Mouse (Mus musculus) liver, postnatal 0 days (tissue): ENCODE measurements around the gene Ncbp1. TPM values are rescaled to one million over a fixed set of nuclear protein-coding genes. Genes with fewer than 3 reads are reported as not detected.
A peak's percentile ranks its signal among the peaks of the same experiment; 100 is the strongest.

ENCODE experiments used
- ATAC-seq: fragments of 200-750 bp; cut with Nextera tagmentation; 2 replicates; pipeline ENCODE4 v1.8.0; 2017; ENCODE audit warnings: mild to moderate bottlenecking, moderate library complexity
- DNase-seq: peaks from one replicate; pipeline ENCODE4 v3.0.0-alpha.2; 2016
- H3K27ac ChIP-seq: fragments of 300-500 bp; sonication (generic); 2 replicates; pipeline ENCODE4 v1.5.1; 2014; ENCODE audit warnings: antibody characterized with exemption, moderate library complexity, mild to moderate bottlenecking, low read depth
- H3K27me3 ChIP-seq: fragments of 300-500 bp; sonication (generic); 2 replicates; pipeline ENCODE4 v1.6.1; 2014; ENCODE audit warnings: low read length, control low read depth, mixed read lengths; ENCODE audit not compliant: insufficient read depth
- H3K36me3 ChIP-seq: fragments of 300-500 bp; sonication (generic); replicated peaks from 2 replicates; pipeline ENCODE4 v1.6.1; 2014; ENCODE audit warnings: mild to moderate bottlenecking, control low read depth, low read length, moderate library complexity, mixed read lengths; ENCODE audit not compliant: insufficient read depth
- H3K4me1 ChIP-seq: fragments of 300-500 bp; sonication (generic); 2 replicates; pipeline ENCODE4 v1.6.1; 2014; ENCODE audit warnings: antibody characterized with exemption, mild to moderate bottlenecking, control low read depth; ENCODE audit not compliant: insufficient read depth
- H3K4me2 ChIP-seq: fragments of 300-500 bp; sonication (generic); 2 replicates; pipeline ENCODE4 v1.6.1; 2014; ENCODE audit warnings: low read depth, mild to moderate bottlenecking, low read length, moderate library complexity, mixed read lengths
- H3K4me3 ChIP-seq: fragments of 300-500 bp; sonication (generic); 2 replicates; pipeline ENCODE4 v1.5.1; 2014; ENCODE audit warnings: low read depth, low read length
- H3K9ac ChIP-seq: fragments of 300-500 bp; sonication (generic); replicated peaks from 2 replicates; pipeline ENCODE4 v1.6.1; 2014; ENCODE audit warnings: mild to moderate bottlenecking, moderate library complexity
- H3K9me3 ChIP-seq: fragments of 300-500 bp; sonication (generic); 2 replicates; pipeline ENCODE4 v1.6.1; 2016; ENCODE audit warnings: mild to moderate bottlenecking, control low read depth, low read length, mixed read lengths
- CTCF ChIP-seq: sonication (generic); IDR thresholded peaks from 2 replicates; pipeline ENCODE4 v1.5.1; 2016; ENCODE audit warnings: antibody characterized with exemption, low read depth
- EP300 ChIP-seq: IDR thresholded peaks from 2 replicates; pipeline ENCODE4 v1.6.1; 2016; ENCODE audit warnings: antibody characterized with exemption, low read depth, mild to moderate bottlenecking
- WGBS: fragments of 180-500 bp; shearing (Covaris S2); extraction: QIAGEN DNeasy Blood & Tissue Kit; methylation state at CpG from one replicate; pipeline ENCODE4 v1.1.7; 2014; ENCODE audit not compliant: insufficient replicate concordance; 5-methylcytosine and 5-hydroxymethylcytosine counted together
- polyA plus RNA-seq: library from polyadenylated mRNA; unstranded; fragments of >200 nt; fragmentation: Nextera tagmentation; extraction: Ambion mirVana; gene quantifications from 2 replicates; pipeline ENCODE4 v1.2.1, GENCODE M21; 2015

The Ncbp1 gene
- polyA plus RNA-seq, 1 experiment from 2014 or later, result 19.6 TPM

GRCm38 (mm10) chr4:46110084-46110483 is 28.3 kb upstream of the Ncbp1 start:
- no peak overlapping the region for H3K4me3 ChIP-seq
- ATAC-seq (no peak), DNase-seq (no peak)
- H3K4me2 ChIP-seq, result no peak overlapping the region
- no peak for TF ChIP-seq CTCF
- no peak for TF ChIP-seq EP300
- H3K9ac ChIP-seq, result no peak overlapping the region
- no peak overlapping the region for H3K27ac ChIP-seq
- no peaks in the 10 kb centered on the region for H3K9me3 ChIP-seq
- WGBS, result 93% methylated on average over 8 of the region's 8 CpGs
- H3K36me3 ChIP-seq, result peaks cover 38% of the 10 kb centered on the region
- H3K27me3 ChIP-seq, result no peaks in the 10 kb centered on the region
- H3K4me1 ChIP-seq, result no peaks in the 10 kb centered on the region

- Histone ChIP-seq H3K4me3 (no peak overlapping the region), H3K27me3 (no peaks in the 10 kb centered on the region), H3K4me1 (no peaks in the 10 kb centered on the region), H3K9me3 (no peaks in the 10 kb centered on the region), H3K27ac (no peak overlapping the region), H3K9ac (no peak overlapping the region), H3K36me3 (peaks cover 49% of the 10 kb centered on the region), H3K4me2 (no peak overlapping the region)
- 81% methylated on average over 3 of the region's 3 CpGs for WGBS
- no peak for TF ChIP-seq CTCF
- TF ChIP-seq EP300, result no peak
- DNase-seq, result no peak
- ATAC-seq, result no peak
These were observed 27.1 kb upstream of the Ncbp1 start for GRCm38 (mm10) chr4:46111361-46111760.

GRCm38 (mm10) chr4:46115308-46115707 is 23.1 kb upstream of the Ncbp1 start:
- H3K4me2 ChIP-seq, result no peak overlapping the region
- H3K4me1 ChIP-seq, result no peaks in the 10 kb centered on the region
- no peak overlapping the region for H3K9ac ChIP-seq
- no peaks in the 10 kb centered on the region for H3K27me3 ChIP-seq
- peaks cover 72% of the 10 kb centered on the region for H3K36me3 ChIP-seq
- no peak for DNase-seq
- no peaks in the 10 kb centered on the region for H3K9me3 ChIP-seq
- no peak overlapping the region for H3K27ac ChIP-seq
- no peak overlapping the region for H3K4me3 ChIP-seq
- no peak for TF ChIP-seq EP300
- 0 out of 2 replicates have a peak, but pooled peaks have one; percentile 4 for TF ChIP-seq CTCF
- 78% methylated on average over 1 of the region's 1 CpGs for WGBS
- no peak for ATAC-seq

GRCm38 (mm10) chr4:46116544-46117175 is 21.8 kb upstream of the Ncbp1 start:
- Histone ChIP-seq H3K4me3 (no peak overlapping the region), H3K4me2 (no peak overlapping the region), H3K27ac (no peak overlapping the region), H3K4me1 (no peaks in the 10 kb centered on the region), H3K27me3 (no peaks in the 10 kb centered on the region), H3K9ac (no peak overlapping the region), H3K9me3 (no peaks in the 10 kb centered on the region), H3K36me3 (peaks cover 85% of the 10 kb centered on the region)
- DNase-seq (no peak), ATAC-seq (no peak)
- 93% methylated on average over 10 of the region's 10 CpGs for WGBS
- no peak for TF ChIP-seq EP300
- no peak for TF ChIP-seq CTCF

GRCm38 (mm10) chr4:46117536-46117935 is 20.9 kb upstream of the Ncbp1 start:
- DNase-seq, result no peak
- no peak for ATAC-seq
- 93% methylated on average over 4 of the region's 4 CpGs for WGBS
- H3K9ac ChIP-seq, result no peak overlapping the region
- H3K36me3 ChIP-seq, result peaks cover 93% of the 10 kb centered on the region
- H3K27ac ChIP-seq, result no peak overlapping the region
- H3K9me3 ChIP-seq, result no peaks in the 10 kb centered on the region
- no peak overlapping the region for H3K4me3 ChIP-seq
- no peaks in the 10 kb centered on the region for H3K27me3 ChIP-seq
- no peaks in the 10 kb centered on the region for H3K4me1 ChIP-seq
- TF ChIP-seq EP300 (no peak), CTCF (no peak)
- H3K4me2 ChIP-seq, result no peak overlapping the region

GRCm38 (mm10) chr4:46119514-46120094 is 18.8 kb upstream of the Ncbp1 start:
- Histone ChIP-seq H3K36me3 (peaks cover 90% of the 10 kb centered on the region), H3K9ac (no peak overlapping the region), H3K4me3 (no peak overlapping the region), H3K4me2 (no peak overlapping the region), H3K4me1 (no peaks in the 10 kb centered on the region), H3K27ac (no peak overlapping the region), H3K27me3 (no peaks in the 10 kb centered on the region), H3K9me3 (no peaks in the 10 kb centered on the region)
- TF ChIP-seq EP300 (no peak), CTCF (no peak)
- ATAC-seq (no peak), DNase-seq (no peak)
- WGBS, result 91% methylated on average over 14 of the region's 14 CpGs
